Mouse (Mus musculus) adrenal gland, adult 18-20 months (tissue): Measurements from ENCODE around the gene Pirb. TPM values are rescaled to one million over a fixed set of nuclear protein-coding genes. Genes with fewer than 3 reads are reported as not detected.

ENCODE experiments used
- DNase-seq, 2 experiments: peaks; one replicate each; pipeline ENCODE4 v3.0.0; 2021 to 2022; ENCODE audit warnings: low spot score in 2 of 2
- total RNA-seq, 2 experiments: library from RNA; stranded (reverse); gene quantifications; 1 replicate in 1 of 2; 2 replicates in 1 of 2; pipeline ENCODE4 v1.2.3; 2021

The Pirb gene
- total RNA-seq, 2 experiments from 2014 or later = 3.0 to 5.6 TPM

DNA sequence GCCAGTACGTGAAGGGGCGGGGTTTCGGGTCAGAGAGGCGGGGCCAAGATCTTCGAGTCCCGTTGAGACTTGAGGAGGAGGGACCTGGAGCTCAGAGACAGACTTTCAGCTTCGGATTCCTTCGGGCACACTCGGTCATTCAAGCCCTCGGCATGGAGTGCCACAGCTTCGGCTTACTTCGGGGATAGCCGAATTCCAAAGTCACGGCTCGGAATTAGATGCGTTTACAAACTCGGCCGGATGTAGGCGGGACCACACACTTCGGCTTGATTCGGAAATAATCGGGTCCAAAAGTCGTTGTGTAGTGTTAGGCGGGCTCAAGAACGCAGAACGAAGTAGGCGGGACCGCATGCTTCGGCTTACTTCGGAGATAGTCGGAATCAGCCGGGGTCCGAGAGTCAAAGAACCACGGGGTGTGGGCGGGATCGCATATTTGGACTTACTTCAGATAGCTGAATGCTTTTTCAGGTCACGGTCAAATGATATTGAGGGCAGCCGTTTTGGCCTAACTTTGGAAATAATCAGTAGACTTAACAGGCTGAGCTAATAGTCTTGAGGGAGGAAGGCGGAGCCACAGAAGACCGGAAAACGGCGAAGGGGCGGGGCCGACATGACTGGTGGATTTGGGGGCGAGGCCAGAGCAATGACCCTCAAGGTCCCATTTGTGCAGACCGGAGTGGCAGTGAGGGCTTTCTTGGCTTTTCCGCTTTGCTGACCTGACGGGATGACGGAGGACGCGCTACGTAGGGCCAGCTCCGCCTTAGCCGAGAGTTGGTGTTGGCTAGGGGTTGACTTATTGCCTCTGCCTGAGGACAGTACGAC lies 27.0 kb downstream of the Pirb start, which contains the start of gene Mboat7:
TSS of gene Mboat7 (minus strand) at position 537 of the 822 bp plus-strand sequence.
- DNase-seq = peak; percentile 88 to 89

DNA sequence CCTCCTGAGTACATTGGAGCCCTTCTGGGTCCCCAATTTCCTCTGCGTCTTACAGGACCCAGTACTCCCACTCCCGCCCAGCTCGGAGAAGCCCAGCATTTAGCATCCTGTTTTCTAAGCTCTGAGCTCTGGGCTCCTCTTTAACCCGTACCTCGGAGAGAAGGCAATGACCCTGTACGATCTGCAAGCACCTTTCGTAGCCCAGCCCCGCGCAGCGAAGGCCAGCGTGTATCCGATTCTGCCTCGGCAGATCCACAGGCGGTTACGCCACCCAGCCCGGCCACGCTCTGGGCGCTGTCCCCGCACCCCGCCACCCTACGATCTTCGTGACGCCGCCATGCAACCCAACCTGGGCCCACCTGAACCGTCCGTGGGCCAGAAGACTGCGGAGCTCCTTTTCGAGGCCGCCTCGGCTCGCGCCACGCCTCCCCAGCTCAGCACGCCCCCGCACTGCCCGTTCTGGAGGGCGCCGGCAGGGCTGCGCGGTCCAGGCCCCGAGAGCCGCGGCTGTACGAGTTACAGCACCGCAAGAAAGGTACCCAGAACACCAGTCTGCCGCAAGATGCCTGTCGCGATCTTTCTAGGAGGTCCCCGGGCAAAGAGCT lies 27.7 kb downstream of the Pirb start, which contains the start of gene Tsen34:
TSS of gene Tsen34 (plus strand) at position 482 of the 605 bp plus-strand sequence.
- DNase-seq = peak; percentile 88 to 90

- DNase-seq = no peak
These were observed 28.3 kb downstream of the Pirb start for GRCm38 (mm10) chr7:3691919-3692318.

DNA sequence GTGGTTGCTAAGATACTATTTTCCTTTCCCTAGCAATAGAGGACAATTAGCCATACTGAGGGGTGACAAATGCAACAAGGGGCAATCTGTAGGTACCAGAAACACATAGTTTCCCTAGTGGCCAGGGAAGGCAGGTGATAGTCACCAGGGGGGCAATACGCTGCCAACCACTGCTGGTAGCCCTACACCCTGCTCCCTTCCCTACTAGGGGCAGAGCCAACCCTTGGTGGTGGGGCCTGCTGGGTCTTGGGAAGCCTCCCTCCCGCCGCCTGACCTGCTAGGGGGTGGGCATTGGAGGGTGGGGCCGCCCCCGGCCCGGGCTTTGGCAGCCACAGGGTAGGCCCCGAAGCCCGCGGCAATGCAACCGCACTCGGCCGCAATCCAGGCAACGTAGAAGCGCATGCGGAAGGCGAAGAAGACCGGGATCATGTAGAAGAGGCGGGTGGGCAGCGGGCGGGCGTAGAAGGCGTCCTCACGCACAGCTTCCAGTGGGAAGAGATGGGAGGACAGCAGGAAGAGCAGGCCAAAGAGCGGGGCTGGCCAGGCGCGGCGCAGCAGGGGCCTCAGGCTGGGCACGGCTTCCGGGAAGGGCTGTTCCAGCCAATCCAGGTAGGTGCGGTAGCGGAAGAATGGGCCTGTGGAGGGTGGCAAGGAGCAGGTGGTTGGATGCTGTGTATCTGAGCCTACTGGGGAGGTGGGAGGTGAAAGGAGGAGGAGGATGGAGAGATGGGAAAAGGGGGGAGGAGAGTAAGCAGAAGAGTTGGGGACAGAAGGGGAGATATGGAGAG lies 34.6 kb downstream of the Pirb start:
- no peak for DNase-seq

DNA sequence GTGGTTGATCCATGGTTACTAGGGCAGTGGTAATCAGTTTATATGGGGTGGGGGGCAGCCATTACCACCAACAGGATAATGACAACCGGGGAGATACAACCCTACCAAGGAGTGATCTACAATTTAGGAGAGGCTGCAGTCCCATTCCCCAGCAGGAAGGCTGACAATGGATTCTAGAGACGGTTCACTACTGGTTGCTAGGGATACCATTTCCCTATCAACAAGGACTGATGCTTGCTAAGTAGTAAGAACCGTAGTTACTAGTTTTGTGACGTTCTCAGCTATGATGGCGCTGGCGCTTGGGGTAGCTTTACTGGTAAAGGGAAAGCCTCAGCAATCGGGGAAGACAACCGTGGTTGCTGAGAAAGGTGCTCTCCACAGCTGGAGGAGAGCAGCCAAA lies 35.5 kb downstream of the Pirb start:
- DNase-seq = no peak

GRCm38 (mm10) chr7:3683908-3684550 lies 36.2 kb downstream of the Pirb start:
- no peak for DNase-seq

DNA sequence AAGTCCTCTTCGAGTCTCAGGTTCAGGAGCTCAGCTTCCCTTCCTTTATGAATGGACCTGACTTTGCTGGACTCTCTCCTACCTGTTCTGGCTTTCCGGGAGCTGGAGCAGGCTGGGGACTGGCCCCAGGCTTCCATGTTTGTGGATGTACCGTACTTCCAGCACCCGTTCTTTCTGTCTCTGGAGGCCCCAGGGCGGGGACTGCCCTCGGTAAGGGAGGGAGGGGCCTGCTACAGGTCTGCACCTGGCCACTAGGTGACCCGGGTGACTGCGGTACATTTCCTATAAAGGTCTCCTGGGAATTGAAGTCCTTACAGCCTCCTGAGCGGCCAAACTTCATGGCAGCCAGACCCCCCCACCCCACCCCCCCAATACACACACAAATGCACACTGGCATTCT lies 42.8 kb downstream of the Pirb start, which contains the start of gene Tmc4:
TSS of gene Tmc4 (minus strand) at position 212 of the 400 bp plus-strand sequence.
- no peak for DNase-seq

DNA sequence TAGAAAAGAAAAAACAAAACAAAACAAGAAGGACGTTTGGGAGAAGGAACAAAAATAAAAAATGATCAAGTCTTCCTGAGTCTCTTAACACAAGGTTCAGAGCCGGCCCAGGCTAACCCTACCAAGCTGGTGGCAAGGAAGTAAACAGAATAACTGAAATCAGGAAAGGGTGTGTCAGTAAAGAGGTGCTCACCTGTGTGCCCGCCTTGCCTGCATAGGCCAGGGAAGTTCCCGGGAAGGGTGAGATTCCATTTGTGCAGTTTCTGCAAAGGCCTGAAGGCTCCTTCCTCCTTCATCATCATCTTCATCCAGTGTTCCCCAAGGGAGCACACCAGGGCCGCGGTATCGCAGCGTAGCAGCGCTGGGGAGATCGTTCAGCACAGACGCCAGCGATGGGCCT lies 43.8 kb downstream of the Pirb start:
- DNase-seq = no peak

DNA sequence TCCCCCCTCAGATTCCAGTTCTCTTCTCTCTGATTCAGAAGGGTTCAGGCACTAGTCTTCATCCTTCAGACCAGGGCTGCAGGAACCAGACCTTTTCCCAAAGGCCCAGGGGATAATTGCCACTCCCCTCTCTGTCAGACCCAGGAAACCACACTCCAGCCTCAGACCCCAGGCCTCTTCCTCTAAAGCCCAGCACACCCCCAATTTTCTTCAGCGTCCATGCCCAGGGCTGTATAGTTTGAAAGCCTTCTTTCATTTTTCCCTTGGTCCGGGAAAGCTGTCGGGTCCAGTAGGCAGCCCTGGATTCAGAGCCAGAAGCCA lies 45.0 kb downstream of the Pirb start:
- DNase-seq = no peak

DNA sequence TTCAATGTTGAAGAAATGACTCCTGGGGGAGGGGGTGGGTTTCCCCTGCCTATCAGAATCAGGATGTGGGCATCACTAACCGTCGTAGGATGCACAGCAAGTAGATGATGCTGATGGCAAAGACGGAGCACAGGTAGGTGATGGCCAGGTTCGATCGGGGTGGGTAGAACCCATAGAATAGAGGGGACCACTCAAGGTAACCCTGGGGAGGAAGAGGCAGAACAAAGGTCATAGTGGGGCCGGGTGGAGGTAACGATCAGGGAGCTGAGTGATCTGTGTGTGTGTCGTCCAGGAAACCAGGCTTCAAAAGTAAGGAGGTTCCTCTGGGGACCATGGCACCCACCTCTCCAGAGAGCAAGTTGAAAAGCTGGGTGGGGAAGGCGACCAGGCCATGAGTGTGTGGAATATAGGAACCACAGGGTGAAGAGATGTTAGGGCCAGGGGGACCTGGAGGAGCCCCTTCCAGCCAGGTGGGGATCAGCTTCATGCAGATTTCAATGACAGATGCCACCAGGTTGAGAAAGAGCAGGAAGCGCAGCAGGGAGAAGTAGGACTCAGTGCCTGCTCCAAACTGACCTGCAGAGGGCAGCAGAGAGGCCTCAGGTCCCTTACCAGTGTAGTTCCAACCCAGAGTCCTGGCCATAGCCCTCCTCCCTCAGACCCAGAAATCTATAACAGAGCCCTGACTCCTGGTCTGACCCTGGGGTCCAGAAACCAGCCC lies 45.5 kb downstream of the Pirb start:
- peak; percentile 79 to 82 for DNase-seq

GRCm38 (mm10) chr7:3666921-3667391 lies 53.2 kb downstream of the Pirb start:
- DNase-seq = peak in 1 of 2 experiments; percentile 37

GRCm38 (mm10) chr7:3665215-3666114 lies 54.7 kb downstream of the Pirb start, which contains the start of gene Leng1:
Gene Leng1 (minus strand): TSS chr7:3665840.
- peak; percentile 91 to 92 for DNase-seq

- DNase-seq = peak in 1 of 2 experiments; percentile 33
These were observed 55.5 kb downstream of the Pirb start for GRCm38 (mm10) chr7:3664524-3665214.

Other genes starting within 250 kb of the Pirb start
- gene Tarm1, start 217.8 kb downstream of the Pirb start, total RNA-seq = 1 to 10 TPM in 1 of 2 experiments, under 1 TPM in 1; 0.70 to 1.7 TPM
- under 1 TPM; 0.22 to 0.30 TPM for gene Oscar, start 104.2 kb downstream of the Pirb start, total RNA-seq
- 100 to 1,000 TPM; 743 to 913 TPM for gene Ndufa3, start 103.0 kb downstream of the Pirb start, total RNA-seq
- 10 to 100 TPM; 19.0 to 27.7 TPM for gene Tfpt, start 90.5 kb downstream of the Pirb start, total RNA-seq
- 10 to 100 TPM; 34.4 to 37.6 TPM for gene Prpf31, start 90.4 kb downstream of the Pirb start, total RNA-seq
- 10 to 100 TPM; 52.8 to 53.6 TPM for gene Cnot3, start 75.1 kb downstream of the Pirb start, total RNA-seq
- gene Leng1, start 54.6 kb downstream of the Pirb start, total RNA-seq = 10 to 100 TPM; 14.0 to 14.2 TPM
- 10 to 100 TPM; 11.0 to 12.9 TPM for gene Tmc4, start 42.8 kb downstream of the Pirb start, total RNA-seq
- 100 to 1,000 TPM in 1 of 2 experiments, 10 to 100 TPM in 1; 87.7 to 105 TPM for gene Tsen34, start 27.5 kb downstream of the Pirb start, total RNA-seq
- 10 to 100 TPM; 61.3 to 82.9 TPM for gene Mboat7, start 26.9 kb downstream of the Pirb start, total RNA-seq
- 100 to 1,000 TPM; 858 to 933 TPM for gene Rps9, start 16.4 kb downstream of the Pirb start, total RNA-seq
- under 1 TPM; 0.43 to 0.58 TPM for gene Gm15448, start 105.3 kb upstream of the Pirb start, total RNA-seq
- gene Pira2, start 124.7 kb upstream of the Pirb start, total RNA-seq = 1 to 10 TPM in 1 of 2 experiments, under 1 TPM in 1; 0.46 to 1.1 TPM
- not detected for gene Gm14548, start 177.7 kb upstream of the Pirb start, total RNA-seq
- gene Lilra6, start 195.1 kb upstream of the Pirb start, total RNA-seq = under 1 TPM; 0.17 to 0.38 TPM